Mouse (Mus musculus) natural killer cell, adult 2 months (primary cell): ENCODE measurements around the gene Vmn1r90.
"Not testable (repeated sequence)": the region's sequence is repeated elsewhere in the genome, so short reads cannot be mapped to it uniquely, and the experiment has no call there.

Source experiments
- DNase-seq, 2 experiments: peaks; one replicate each; pipeline ENCODE4 v3.0.0; 2022; ENCODE audit warnings: low spot score in 2 of 2

Gene Vmn1r90

GRCm38 (mm10) chr7:14563406-14563805, at the start of gene Vmn1r90:
TSS of gene Vmn1r90 (minus strand) at chr7:14563506.
- no peak for DNase-seq

GRCm38 (mm10) chr7:14593009-14593408, 29.7 kb upstream of the Vmn1r90 start:
- DNase-seq, result not testable (repeated sequence)

- DNase-seq, result no peak
These were observed 11.0 kb downstream of the Vmn1r90 start for GRCm38 (mm10) chr7:14552284-14552683.

GRCm38 (mm10) chr7:14525280-14525679, 38.0 kb downstream of the Vmn1r90 start:
- DNase-seq, result no peak

- no peak for DNase-seq
These were observed 40.7 kb downstream of the Vmn1r90 start for GRCm38 (mm10) chr7:14522636-14523035.

GRCm38 (mm10) chr7:14518301-14518700, 45.0 kb downstream of the Vmn1r90 start:
- DNase-seq, result no peak
